Mouse (Mus musculus): ENCODE data around the gene Mroh2a.

The Mroh2a gene

GRCm38 (mm10) chr1:88298686-88299528 is 72.1 kb downstream of the Mroh2a start:
- no peak for DNase-seq

- no peak for DNase-seq
Observed at GRCm38 (mm10) chr1:88299529-88299945, 72.8 kb downstream of the Mroh2a start.

GRCm38 (mm10) chr1:88300301-88301050 is 73.7 kb downstream of the Mroh2a start:
- no peak for DNase-seq

GRCm38 (mm10) chr1:88301121-88302014 is 74.6 kb downstream of the Mroh2a start:
- DNase-seq: no peak

- no peak for DNase-seq
Observed at GRCm38 (mm10) chr1:88302057-88302740, 75.4 kb downstream of the Mroh2a start.

- no peak for DNase-seq
Observed at GRCm38 (mm10) chr1:88303762-88304161, 77.0 kb downstream of the Mroh2a start.

GRCm38 (mm10) chr1:88304261-88304985 is 77.6 kb downstream of the Mroh2a start:
- no peak for DNase-seq

GRCm38 (mm10) chr1:88305018-88305795 is 78.4 kb downstream of the Mroh2a start:
- DNase-seq: no peak

- no peak for DNase-seq
Observed at GRCm38 (mm10) chr1:88306543-88306942, 79.8 kb downstream of the Mroh2a start.

- no peak for DNase-seq
Observed at GRCm38 (mm10) chr1:88307180-88307579, 80.4 kb downstream of the Mroh2a start.

- no peak for DNase-seq
Observed at GRCm38 (mm10) chr1:88309020-88309419, 82.2 kb downstream of the Mroh2a start.

- DNase-seq: no peak
Observed at GRCm38 (mm10) chr1:88309905-88310304, 83.1 kb downstream of the Mroh2a start.

- DNase-seq: no peak
Observed at GRCm38 (mm10) chr1:88310349-88310748, 83.6 kb downstream of the Mroh2a start.

Data from cerebellum, adult 11-12 months (tissue).